Mouse (Mus musculus): Measurements from ENCODE around the gene Drosha.
"Not testable (repeated sequence)": the region's sequence is repeated elsewhere in the genome, so short reads cannot be mapped to it uniquely, and the experiment has no call there.

Drosha gene

GRCm38 (mm10) chr15:12884855-12885254, 60.2 kb downstream of the Drosha start:
- no peak for DNase-seq (ENCODE audit: extremely low spot score, low spot score)

DNA sequence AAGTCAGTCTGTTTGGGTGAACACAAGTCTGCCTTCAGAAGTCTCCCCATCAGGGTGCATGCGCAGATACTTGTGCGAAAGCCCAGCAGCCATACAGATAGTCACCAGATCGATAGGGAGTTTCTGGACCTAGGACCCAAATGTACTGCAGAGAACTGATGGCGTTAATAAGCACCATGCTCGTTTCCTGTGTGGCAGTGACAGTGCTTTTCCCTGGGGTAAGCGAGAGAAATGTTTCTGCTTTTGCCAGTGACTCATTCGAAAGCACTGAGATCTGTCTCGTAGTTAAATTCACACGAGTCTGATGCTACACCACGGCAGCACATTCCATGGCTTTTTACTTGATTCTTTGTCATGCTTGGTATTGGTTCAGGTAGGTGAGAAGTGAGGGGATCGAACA, 60.7 kb downstream of the Drosha start:
- no peak for DNase-seq (ENCODE audit: extremely low spot score, low spot score)

GRCm38 (mm10) chr15:12887206-12887605, 62.6 kb downstream of the Drosha start:
- DNase-seq (ENCODE audit: extremely low spot score, low spot score), result no peak

- DNase-seq (ENCODE audit: extremely low spot score, low spot score), result no peak
Observed at GRCm38 (mm10) chr15:12888312-12888711, 63.7 kb downstream of the Drosha start.

DNA sequence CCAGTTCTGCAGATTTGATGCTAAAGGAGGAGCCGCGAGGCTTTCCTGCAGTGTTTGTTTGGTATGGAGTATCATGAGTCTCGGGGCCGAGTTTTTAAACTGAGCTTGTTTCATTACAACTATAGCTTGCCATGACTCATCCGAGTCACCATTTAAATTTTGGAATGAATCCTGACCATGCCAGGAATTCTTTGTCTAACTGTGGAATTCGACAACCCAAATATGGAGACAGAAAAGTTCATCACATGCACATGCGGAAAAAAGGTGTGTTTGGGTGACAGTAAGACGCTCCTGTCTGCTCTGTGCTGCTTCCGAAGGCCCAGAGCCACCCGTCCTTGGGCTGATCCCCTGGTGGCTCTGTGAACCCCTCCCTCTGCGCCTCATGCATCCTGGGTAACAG, 65.3 kb downstream of the Drosha start:
- DNase-seq (ENCODE audit: extremely low spot score, low spot score), result no peak

GRCm38 (mm10) chr15:12895426-12895825, 70.8 kb downstream of the Drosha start:
- no peak for DNase-seq (ENCODE audit: extremely low spot score, low spot score)

- no peak for DNase-seq (ENCODE audit: extremely low spot score, low spot score)
Observed at GRCm38 (mm10) chr15:12896022-12897009, 71.7 kb downstream of the Drosha start.

DNA sequence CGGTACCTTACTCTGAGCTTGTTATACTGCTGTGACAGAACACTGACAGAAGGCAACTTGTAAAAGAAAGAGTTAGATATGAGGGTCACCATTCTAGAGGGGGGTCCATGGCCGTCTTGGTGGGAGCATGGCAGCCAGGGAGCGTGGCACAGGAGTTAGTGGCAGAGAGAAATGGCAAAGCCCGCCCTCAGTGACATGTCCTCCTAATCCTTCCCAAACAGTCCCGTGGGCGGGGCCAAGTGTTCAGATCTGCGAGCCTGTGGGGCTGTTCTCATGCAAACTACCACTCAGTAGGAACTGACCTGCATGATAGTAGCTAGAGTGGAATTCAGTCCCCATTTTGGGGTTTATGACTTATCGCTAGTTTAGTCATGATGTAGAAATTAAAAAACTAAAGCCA, 73.2 kb downstream of the Drosha start:
- DNase-seq (ENCODE audit: extremely low spot score, low spot score), result no peak

GRCm38 (mm10) chr15:12900428-12901196, 76.0 kb downstream of the Drosha start:
- no peak for DNase-seq (ENCODE audit: extremely low spot score, low spot score)

DNA sequence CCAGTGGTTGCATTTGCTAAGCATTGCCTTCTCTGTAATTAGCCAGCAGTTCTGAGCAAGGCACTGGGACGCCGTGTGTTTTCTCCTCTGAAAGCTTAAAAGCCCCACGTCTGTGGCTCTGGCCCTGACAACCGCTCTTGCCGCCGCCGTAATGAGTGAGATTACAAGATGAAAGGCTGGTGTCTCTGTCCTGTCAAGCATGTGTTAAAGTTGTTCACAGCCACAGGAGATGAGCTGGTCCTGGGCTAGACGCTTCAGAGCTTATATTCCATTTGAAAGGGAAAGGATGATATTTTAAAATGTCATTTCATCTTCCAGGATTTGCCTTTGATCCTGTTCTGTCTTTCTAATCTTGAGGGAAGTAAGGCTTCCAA, 76.6 kb downstream of the Drosha start:
- DNase-seq (ENCODE audit: extremely low spot score, low spot score), result no peak

DNA sequence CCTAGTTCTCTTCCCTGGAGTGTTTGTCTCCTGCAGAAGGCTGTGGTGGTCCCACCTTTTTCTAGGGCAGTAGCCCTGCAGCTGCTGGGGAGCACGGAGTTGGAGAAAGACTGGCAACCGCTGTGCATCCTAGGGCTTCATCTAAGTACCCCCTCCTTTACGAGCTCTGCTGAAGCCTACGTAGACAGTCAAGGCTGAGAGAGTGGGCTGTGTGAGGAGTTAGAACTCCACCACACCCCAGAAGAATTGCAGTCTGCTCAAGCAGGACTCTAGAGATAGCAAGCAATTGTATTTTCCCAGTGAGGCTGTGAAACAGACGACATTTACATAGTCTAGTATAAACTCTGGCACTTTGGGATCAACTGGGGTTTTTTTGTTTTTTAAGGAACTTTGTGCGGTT, 79.8 kb downstream of the Drosha start:
- no peak for DNase-seq (ENCODE audit: extremely low spot score, low spot score)

DNA sequence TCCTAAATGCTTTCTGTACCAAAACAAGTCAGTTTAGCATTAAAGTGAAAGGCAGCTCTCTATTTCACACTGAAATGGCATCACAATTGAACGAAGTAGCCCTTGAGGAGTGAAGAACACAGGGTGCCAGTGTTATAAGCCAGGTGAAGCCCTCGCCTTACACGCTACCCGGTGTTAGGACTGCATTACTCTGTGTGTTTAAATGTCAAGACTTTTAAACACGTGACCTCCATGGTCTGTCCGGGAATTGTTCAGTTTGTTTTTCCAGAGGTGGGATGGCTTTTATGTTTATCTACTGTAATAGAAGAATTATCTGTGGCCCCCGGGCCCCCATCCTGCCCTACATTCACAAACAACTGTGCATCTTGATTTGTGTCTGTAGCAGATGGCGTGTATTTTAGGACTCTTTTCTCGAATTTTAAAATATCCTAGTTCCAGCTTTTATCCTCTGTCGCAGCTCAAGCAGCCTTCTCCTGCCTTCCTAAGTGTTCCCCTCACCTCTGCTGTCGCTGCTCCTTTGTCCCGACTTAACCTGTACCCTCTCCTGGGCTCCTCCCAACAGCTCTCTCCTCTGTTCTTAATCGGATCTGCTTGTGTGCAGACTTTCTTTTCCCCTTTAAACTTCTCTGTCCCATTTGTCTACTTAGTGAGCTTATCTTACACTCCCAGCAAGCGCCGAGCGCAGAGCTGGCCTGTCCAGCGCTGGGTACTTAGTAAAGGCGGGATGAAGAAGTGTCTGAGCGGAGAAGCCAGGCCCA, 83.5 kb downstream of the Drosha start:
- DNase-seq (ENCODE audit: extremely low spot score, low spot score), result no peak

DNA sequence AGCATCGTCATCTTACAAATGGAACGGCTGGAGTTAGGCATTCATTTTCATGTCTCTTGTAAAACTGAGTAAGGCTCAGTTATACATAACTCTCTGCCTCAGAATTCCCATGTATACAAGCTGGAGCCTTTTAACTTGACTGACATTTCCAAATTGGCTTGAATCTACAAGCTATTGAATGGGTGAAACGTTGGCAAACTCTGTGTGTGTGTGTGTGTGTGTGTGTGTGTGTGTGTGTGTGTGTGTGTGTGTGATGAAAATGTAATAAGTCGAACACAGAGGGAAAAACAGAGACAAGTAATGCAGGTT, 84.1 kb downstream of the Drosha start:
- DNase-seq (ENCODE audit: extremely low spot score, low spot score), result no peak

DNA sequence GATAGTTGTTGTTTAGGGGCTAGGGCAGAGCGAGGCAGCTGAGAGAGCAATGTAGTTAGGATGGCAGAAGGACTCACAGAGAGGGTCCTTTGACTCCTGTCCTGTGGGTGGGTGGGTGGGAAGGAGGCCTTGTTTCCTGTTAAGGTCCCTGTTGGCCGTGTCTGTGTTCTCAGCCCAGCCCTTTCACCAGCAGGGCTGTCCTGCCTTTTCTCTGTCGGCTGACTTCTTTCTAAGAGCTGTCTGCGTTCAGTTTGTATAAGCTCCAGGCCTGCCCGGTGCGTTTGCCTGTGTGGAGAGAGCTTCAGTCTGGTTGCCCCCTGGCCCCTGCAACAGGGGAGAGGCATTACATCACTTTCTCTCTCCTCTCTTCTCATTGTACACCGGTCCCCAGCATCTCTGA, 84.6 kb downstream of the Drosha start:
- DNase-seq (ENCODE audit: extremely low spot score, low spot score), result no peak

DNA sequence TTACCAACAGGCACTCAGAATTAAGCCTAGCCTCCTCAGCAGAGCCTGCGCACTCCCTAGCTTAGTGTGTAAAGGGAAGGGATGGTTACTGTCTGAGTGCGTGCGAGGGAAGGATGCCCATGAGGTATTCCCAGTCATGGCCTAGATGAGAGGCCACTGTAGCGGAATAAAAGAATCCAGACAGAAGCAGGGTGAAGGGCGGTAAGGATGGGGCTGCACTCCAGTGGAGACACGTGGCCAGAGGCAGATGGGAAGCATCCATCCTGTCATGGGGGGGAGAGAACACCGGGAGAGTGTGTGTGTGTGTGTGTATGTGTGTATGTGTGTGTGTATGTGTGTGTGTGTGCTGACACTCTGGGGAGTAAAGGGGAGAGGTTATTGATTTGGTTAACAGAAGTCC, 86.5 kb downstream of the Drosha start:
- no peak for DNase-seq (ENCODE audit: extremely low spot score, low spot score)

- no peak for DNase-seq (ENCODE audit: extremely low spot score, low spot score)
Observed at GRCm38 (mm10) chr15:12916314-12916815, 91.8 kb downstream of the Drosha start.

DNA sequence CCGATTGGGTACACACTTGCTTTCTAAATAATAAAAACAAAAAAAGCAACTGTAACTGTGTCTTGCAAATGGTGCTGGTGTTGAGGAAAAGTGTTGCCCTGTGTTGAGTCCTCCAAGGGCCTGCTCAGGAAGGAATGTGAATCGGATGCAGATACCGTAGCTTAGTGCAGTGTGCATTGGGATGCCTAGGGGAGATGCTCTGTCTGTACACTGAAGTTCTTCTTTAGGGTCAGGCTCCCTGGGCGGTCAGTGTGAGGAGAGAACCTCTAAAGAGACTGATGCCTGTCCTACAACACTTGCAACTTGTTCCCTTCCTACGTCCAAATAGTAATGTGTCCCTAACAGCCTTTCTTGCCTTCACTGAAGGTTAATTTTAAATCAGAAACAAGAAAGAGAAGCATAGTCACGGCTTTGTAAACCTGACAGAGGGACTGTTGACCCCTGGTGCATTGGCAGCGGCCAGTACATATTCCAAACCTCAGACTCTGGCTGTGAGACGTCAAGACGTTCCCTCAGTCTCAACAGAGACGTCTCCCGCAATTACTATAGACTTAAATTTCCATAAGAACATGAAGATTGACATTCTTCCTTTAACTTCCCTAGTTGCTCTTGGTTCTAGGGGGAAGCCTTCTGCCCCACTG, 94.8 kb downstream of the Drosha start:
- not testable (repeated sequence) for DNase-seq (ENCODE audit: extremely low spot score, low spot score)

- DNase-seq (ENCODE audit: extremely low spot score, low spot score), result no peak
Observed at GRCm38 (mm10) chr15:12919967-12920870, 95.6 kb downstream of the Drosha start.

DNA sequence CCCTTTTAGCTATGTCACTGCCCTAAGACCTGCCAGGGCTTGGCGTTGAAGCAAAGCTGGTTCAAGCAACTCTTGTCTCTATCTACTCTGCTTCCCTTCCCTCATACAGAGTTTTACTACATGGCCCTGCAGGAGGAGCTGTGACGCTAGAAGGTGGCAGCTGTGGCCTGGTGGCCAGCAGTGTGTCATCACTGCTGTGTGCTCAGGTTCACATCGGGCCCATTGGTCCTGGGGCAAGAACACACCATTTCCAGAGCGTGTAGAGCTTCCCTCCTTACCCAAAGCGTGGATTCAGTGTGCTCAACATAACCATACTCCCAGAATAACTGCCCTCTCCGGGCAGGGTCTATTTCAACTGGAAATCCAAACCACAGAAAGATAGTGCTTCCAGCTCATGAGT, 97.3 kb downstream of the Drosha start:
- no peak for DNase-seq (ENCODE audit: extremely low spot score, low spot score)

DNA sequence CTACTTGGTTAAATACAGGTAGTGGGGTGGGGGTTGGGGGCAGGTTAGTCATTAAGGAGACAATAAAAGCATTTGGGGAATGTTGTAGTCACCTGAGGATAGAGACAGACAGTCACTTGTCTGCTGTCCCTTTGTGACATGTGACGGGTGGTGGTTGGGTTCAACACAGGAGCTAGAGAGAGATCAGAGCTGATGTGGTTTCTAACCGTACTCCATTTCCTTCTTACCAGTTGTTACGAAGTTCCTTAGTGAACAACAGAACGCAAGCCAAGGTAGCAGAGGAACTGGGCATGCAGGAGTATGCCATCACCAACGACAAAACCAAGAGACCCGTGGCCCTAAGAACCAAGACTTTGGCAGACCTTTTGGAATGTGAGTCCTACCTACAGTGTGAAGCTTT, 99.2 kb downstream of the Drosha start:
- no peak for DNase-seq (ENCODE audit: extremely low spot score, low spot score)

Measured in neural tube, embryonic 10.5 days (tissue).